Mouse (Mus musculus): ENCODE measurements around the gene Atp8b3. TPM values are rescaled to one million over a fixed set of nuclear protein-coding genes. Genes with fewer than 3 reads are reported as not detected.

Atp8b3 gene
- polyA plus RNA-seq, 1 experiment: 1,123 TPM

DNA sequence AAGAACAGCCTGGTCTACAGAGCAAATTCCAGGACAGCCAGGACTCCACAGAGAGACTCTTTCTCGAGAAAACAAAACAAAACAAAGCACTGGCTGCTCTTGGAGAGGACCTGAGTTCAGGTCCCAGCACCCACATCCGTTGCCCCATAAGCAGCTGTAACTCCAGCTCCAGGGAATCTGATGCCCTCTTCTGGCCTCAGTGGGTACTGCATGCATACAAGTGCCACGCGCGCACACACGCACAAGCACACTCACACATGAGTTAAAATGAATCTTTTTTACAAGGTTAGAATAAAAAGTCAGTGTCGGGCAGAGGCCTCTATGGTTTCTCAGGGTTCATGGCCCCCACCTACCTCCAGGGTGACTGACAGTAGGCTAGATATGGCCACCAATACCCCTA lies 15.6 kb downstream of the Atp8b3 start:
- no peak overlapping the region for H3K4me3 ChIP-seq (ENCODE audit: control insufficient read depth, low read depth, low read length)
- peaks cover 3% of the 10 kb centered on the region for H3K4me1 ChIP-seq (ENCODE audit: control insufficient read depth, insufficient read depth, low read length)
- H3K27me3 ChIP-seq (ENCODE audit: control insufficient read depth, insufficient read depth, low read length): no peaks in the 10 kb centered on the region

DNA sequence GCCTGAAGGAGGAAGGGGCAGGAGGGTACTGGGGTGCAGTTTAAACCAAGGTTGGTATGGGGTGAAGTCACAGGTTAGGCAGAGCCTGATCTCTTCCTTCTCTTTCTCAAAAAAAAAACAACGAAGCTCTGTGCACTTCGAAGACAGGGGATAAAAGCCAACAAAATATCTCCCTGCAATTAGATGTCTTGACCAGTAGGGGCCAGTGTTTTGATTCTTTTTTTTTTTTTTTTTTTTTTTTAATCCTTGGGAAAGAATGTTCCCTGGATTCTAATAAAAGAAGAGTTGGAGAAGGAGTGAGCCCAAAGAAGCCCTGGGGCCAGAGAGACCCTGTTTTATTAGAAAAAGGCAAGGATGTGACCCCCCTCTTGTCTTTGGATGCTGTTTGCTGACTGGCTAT lies 19.6 kb downstream of the Atp8b3 start:
- no peak overlapping the region for H3K27ac ChIP-seq (ENCODE audit: control insufficient read depth, insufficient read depth, low read depth, low read length)
- H3K27me3 ChIP-seq (ENCODE audit: control insufficient read depth, insufficient read depth, low read length): no peaks in the 10 kb centered on the region
- H3K4me3 ChIP-seq (ENCODE audit: control insufficient read depth, low read depth, low read length): no peak overlapping the region
- no peak for TF ChIP-seq POLR2A (IDR thresholded peaks at IDR 0.05; ENCODE audit: control insufficient read depth, low read depth, low read length)
- no peak for TF ChIP-seq CTCF (IDR thresholded peaks at IDR 0.05; ENCODE audit: control insufficient read depth, insufficient read depth, insufficient replicate concordance, low read depth, low read length)
- H3K36me3 ChIP-seq (ENCODE audit: control insufficient read depth, insufficient read depth, low read length): peaks cover 1% of the 10 kb centered on the region
- H3K4me1 ChIP-seq (ENCODE audit: control insufficient read depth, insufficient read depth, low read length): peaks cover 2% of the 10 kb centered on the region; the same call in 1 of the 2 replicates

More for the DNA sequence above, 15.6 kb downstream of the Atp8b3 start:
- no peak for TF ChIP-seq POLR2A (IDR thresholded peaks at IDR 0.05; ENCODE audit: control insufficient read depth, low read depth, low read length)
- peak; percentile 78; the same call in 1 of the 2 replicates for TF ChIP-seq CTCF (IDR thresholded peaks at IDR 0.05; ENCODE audit: control insufficient read depth, insufficient read depth, insufficient replicate concordance, low read depth, low read length)
- Histone ChIP-seq H3K27ac (ENCODE audit: control insufficient read depth, insufficient read depth, low read depth, low read length) (no peak overlapping the region), H3K36me3 (ENCODE audit: control insufficient read depth, insufficient read depth, low read length) (peaks cover 4% of the 10 kb centered on the region)

DNA sequence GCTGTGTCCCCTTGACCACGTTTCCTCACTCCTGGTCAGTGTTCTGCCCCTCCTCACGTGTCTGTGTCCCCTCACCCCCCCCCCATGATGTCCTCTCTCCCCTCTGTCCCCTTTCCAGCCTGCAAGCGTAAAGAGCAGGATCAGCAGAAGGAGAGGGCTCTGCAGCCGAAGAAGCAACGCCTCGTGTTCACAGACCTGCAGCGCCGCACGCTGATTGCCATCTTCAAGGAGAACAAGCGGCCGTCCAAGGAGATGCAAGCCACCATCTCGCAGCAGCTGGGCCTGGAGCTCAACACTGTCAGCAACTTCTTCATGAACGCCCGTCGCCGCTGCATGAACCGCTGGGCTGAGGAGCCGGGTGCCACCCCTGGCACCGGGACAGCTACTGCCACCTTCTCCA lies 25.2 kb downstream of the Atp8b3 start:
- H3K27me3 ChIP-seq (ENCODE audit: control insufficient read depth, insufficient read depth, low read length): no peaks in the 10 kb centered on the region
- H3K4me1 ChIP-seq (ENCODE audit: control insufficient read depth, insufficient read depth, low read length): peaks cover 13% of the 10 kb centered on the region
- H3K36me3 ChIP-seq (ENCODE audit: control insufficient read depth, insufficient read depth, low read length): no peaks in the 10 kb centered on the region
- H3K27ac ChIP-seq (ENCODE audit: control insufficient read depth, insufficient read depth, low read depth, low read length): no peak overlapping the region
- no peak overlapping the region for H3K4me3 ChIP-seq (ENCODE audit: control insufficient read depth, low read depth, low read length)
- TF ChIP-seq POLR2A (IDR thresholded peaks at IDR 0.05; ENCODE audit: control insufficient read depth, low read depth, low read length) (no peak), CTCF (IDR thresholded peaks at IDR 0.05; ENCODE audit: control insufficient read depth, insufficient read depth, insufficient replicate concordance, low read depth, low read length) (no peak)

DNA sequence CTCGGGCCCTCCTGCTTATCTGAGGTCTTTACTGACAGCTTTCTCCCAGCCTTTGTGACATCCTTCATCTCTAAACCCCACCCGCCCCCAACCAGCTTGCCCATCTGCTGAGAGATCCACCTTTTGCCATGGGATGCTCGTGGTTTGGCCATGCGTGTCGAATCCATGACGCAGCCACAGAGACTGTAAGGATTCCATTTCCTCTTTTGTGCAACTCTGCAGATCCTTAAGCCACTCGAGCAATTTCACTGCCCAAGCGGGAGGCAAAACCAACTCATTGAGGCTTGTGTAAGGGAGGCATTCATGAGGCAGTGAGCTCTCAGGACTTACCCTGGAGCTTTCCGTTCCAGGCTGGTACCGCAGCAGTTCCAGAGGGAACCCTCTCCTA lies 28.7 kb downstream of the Atp8b3 start:
- no peaks in the 10 kb centered on the region for H3K27me3 ChIP-seq (ENCODE audit: control insufficient read depth, insufficient read depth, low read length)

DNA sequence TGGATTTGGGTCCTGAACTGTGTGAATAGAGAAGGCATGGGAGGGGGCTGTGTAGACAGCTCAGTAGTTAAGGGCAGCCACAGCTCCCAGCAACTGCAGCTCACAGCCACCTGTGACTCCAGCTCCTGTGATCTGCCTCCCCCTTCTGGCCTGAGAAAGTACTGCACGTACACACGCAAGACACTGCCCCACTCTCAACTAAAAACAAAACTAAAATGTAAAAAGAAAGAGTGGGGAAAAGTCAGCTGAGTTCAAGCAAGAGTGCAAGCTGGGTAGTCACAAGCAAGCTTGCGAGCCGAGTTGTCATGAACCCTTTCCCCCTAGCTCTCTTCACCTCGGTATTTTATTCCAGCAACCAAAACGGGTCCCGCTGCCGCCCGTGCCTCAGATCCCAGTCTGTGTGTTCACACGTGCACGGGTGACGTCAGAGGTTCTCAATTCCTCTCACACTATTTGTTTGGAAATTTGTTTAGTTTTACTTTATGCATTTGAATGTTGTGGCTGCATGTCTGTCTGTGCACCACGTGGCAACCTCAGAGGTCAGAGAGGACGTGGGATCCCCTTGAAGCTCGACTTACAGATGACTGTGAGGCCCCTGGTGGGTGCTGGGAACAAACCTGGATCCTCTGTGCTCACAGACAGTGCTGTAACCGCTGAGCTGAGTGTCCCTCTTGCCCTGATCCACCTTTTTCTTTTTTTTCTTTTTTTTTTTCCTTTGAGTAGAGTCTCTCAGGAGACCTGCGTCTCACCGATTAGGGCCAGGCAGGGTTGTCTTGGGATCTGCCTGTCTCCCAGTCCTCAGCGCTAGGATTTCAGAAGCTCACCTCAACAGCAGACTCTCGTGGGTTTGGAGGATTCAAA lies 29.3 kb downstream of the Atp8b3 start:
- TF ChIP-seq CTCF (IDR thresholded peaks at IDR 0.05; ENCODE audit: control insufficient read depth, insufficient read depth, insufficient replicate concordance, low read depth, low read length) (peak; percentile 94), POLR2A (IDR thresholded peaks at IDR 0.05; ENCODE audit: control insufficient read depth, low read depth, low read length) (no peak)
- Histone ChIP-seq H3K27ac (ENCODE audit: control insufficient read depth, insufficient read depth, low read depth, low read length) (no peak overlapping the region), H3K4me1 (ENCODE audit: control insufficient read depth, insufficient read depth, low read length) (peaks cover 11% of the 10 kb centered on the region), H3K4me3 (ENCODE audit: control insufficient read depth, low read depth, low read length) (peak overlapping the region; percentile 69), H3K36me3 (ENCODE audit: control insufficient read depth, insufficient read depth, low read length) (no peaks in the 10 kb centered on the region), H3K27me3 (ENCODE audit: control insufficient read depth, insufficient read depth, low read length) (no peaks in the 10 kb centered on the region)

More for the DNA sequence above, 28.7 kb downstream of the Atp8b3 start:
- Histone ChIP-seq H3K36me3 (ENCODE audit: control insufficient read depth, insufficient read depth, low read length) (no peaks in the 10 kb centered on the region), H3K27ac (ENCODE audit: control insufficient read depth, insufficient read depth, low read depth, low read length) (no peak overlapping the region), H3K4me1 (ENCODE audit: control insufficient read depth, insufficient read depth, low read length) (peaks cover 12% of the 10 kb centered on the region), H3K4me3 (ENCODE audit: control insufficient read depth, low read depth, low read length) (peak overlapping the region; percentile 15; the same call in 1 of the 2 replicates)
- TF ChIP-seq CTCF (IDR thresholded peaks at IDR 0.05; ENCODE audit: control insufficient read depth, insufficient read depth, insufficient replicate concordance, low read depth, low read length) (no peak), POLR2A (IDR thresholded peaks at IDR 0.05; ENCODE audit: control insufficient read depth, low read depth, low read length) (no peak)

DNA sequence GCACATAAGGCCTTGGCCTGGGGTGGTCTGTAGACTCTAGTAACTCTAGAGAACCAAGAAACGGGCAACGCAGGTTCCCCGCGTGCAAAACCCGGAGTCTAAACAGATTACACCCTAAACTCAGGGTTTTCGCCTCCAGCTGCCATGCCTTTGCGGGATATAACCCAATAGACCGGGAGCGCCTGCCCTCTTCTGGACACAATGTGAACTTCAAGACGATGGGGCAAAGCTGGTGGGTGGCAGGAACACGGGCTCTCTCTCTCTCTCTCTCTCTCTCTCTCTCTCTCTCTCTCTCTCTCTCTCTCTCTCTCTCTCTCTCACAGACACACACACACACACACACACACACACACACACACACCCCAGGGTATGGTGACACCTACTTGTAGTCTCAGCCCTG lies 32.7 kb downstream of the Atp8b3 start:
- H3K4me3 ChIP-seq (ENCODE audit: control insufficient read depth, low read depth, low read length): no peak overlapping the region
- H3K4me1 ChIP-seq (ENCODE audit: control insufficient read depth, insufficient read depth, low read length): peaks cover 19% of the 10 kb centered on the region
- H3K27me3 ChIP-seq (ENCODE audit: control insufficient read depth, insufficient read depth, low read length): peaks cover 7% of the 10 kb centered on the region
- H3K27ac ChIP-seq (ENCODE audit: control insufficient read depth, insufficient read depth, low read depth, low read length): no peak overlapping the region
- H3K36me3 ChIP-seq (ENCODE audit: control insufficient read depth, insufficient read depth, low read length): no peaks in the 10 kb centered on the region
- TF ChIP-seq POLR2A (IDR thresholded peaks at IDR 0.05; ENCODE audit: control insufficient read depth, low read depth, low read length): no peak
- TF ChIP-seq CTCF (IDR thresholded peaks at IDR 0.05; ENCODE audit: control insufficient read depth, insufficient read depth, insufficient replicate concordance, low read depth, low read length): peak; percentile 64; the same call in 1 of the 2 replicates

DNA sequence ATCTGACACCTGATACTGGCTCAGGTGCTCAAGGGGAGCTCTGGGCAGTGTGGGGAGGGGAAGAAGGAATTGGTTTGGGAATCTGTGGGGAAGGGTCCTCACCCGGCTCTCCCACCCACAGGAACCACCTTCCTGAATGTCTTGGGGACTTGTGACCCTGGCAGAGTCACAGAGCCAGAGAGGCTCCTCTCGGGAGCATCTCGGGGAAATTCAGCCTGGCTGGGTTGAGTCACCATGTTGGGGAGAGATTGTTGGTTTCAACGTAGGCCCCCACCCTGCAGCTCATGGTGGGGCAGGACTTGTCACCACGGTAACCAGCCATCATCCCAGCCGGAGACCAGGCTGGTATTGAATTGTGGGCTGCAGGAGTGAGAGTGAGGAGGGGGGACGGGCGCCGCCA lies 34.2 kb downstream of the Atp8b3 start:
- H3K27ac ChIP-seq (ENCODE audit: control insufficient read depth, insufficient read depth, low read depth, low read length): no peak overlapping the region
- peaks cover 7% of the 10 kb centered on the region for H3K27me3 ChIP-seq (ENCODE audit: control insufficient read depth, insufficient read depth, low read length)
- no peak for TF ChIP-seq POLR2A (IDR thresholded peaks at IDR 0.05; ENCODE audit: control insufficient read depth, low read depth, low read length)
- TF ChIP-seq CTCF (IDR thresholded peaks at IDR 0.05; ENCODE audit: control insufficient read depth, insufficient read depth, insufficient replicate concordance, low read depth, low read length): no peak
- H3K36me3 ChIP-seq (ENCODE audit: control insufficient read depth, insufficient read depth, low read length): no peaks in the 10 kb centered on the region
- H3K4me1 ChIP-seq (ENCODE audit: control insufficient read depth, insufficient read depth, low read length): peaks cover 13% of the 10 kb centered on the region
- H3K4me3 ChIP-seq (ENCODE audit: control insufficient read depth, low read depth, low read length): no peak overlapping the region

All from testis, adult 2 months (tissue).